Mouse (Mus musculus) kidney, adult 2 months (tissue): ENCODE data around the gene Jmjd1c.

Experiments used
- CTCF ChIP-seq: fragments of 200-500 bp; conservative IDR thresholded peaks from 2 replicates; pipeline ENCODE4 v1.5.1; 2011; ENCODE audit warnings: low read depth, mild to moderate bottlenecking, control low read depth, low read length, moderate library complexity, mixed read lengths; ENCODE audit not compliant: insufficient read depth, insufficient read length
- POLR2A ChIP-seq: fragments of 200-500 bp; IDR thresholded peaks from one replicate; pipeline ENCODE4 v1.6.1; 2011; ENCODE audit warnings: low read depth, low read length, control low read depth

DNA sequence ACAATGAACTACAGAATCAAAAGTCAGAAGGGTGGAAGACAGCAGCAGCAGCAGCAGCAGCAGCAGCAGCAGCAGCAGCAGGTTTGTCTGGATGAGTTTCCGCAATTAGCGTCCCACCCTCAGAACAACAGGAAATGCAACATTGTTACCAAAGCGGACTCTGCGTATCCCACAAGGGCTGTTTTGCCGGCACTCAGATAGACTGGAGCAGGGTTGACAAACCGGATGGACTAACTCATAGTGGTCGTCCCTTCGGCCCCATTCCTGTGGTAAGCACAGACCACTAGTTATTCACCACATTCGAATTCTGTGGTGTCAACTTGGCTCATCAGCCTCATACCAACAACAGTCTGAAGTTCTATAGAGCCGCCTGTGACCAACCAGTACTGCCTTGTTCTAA lies 26.9 kb upstream of the Jmjd1c start:
- TF ChIP-seq POLR2A (no peak), CTCF (no peak)
